Comparison of ENCODE assay signal across 16 mouse cellular contexts in genomic region chr16:72576956-72577355, GRCm38 (mm10).
"Had no signal": no experiment of that assay in that cellular context is flagged by ENCODE, and none has a peak within 500 bp of the region (broad histone marks: within the 10 kb centered on the region; RNA-seq: fewer than 3 reads in every experiment).

No protein-coding gene starts in this region.

- H3K4me3 ChIP-seq: left cerebral cortex, adult 2 months; liver, embryonic 13.5 days; midbrain, embryonic 15.5 days; myocyte; neural tube, embryonic 13.5 days had no signal

- H3K9ac ChIP-seq: liver, embryonic 13.5 days; midbrain, embryonic 15.5 days; neural tube, embryonic 13.5 days had no signal

- DNase-seq: kidney, adult 8-10 months; kidney, postnatal 10 days; kidney, postnatal 36 days; layer of hippocampus, postnatal 36 days; liver, embryonic 13.5 days; lung, adult 2 months; lung, postnatal 14 days; lung, postnatal 4 days; retina, postnatal 1 day; thymus, adult 18-20 months; thymus, postnatal 36 days had no signal

- H3K4me1 ChIP-seq: liver, embryonic 13.5 days; midbrain, embryonic 15.5 days; neural tube, embryonic 13.5 days had no signal

- H3K27me3 ChIP-seq: liver, embryonic 13.5 days; midbrain, embryonic 15.5 days; neural tube, embryonic 13.5 days had no signal

- H3K27ac ChIP-seq: left cerebral cortex, adult 2 months; liver, embryonic 13.5 days; midbrain, embryonic 15.5 days; neural tube, embryonic 13.5 days had no signal

- ATAC-seq: midbrain, embryonic 15.5 days had no signal

- H3K36me3 ChIP-seq: liver, embryonic 13.5 days; midbrain, embryonic 15.5 days; neural tube, embryonic 13.5 days had no signal

- H3K9me3 ChIP-seq: liver, embryonic 13.5 days; midbrain, embryonic 15.5 days; neural tube, embryonic 13.5 days had no signal

- H3K4me2 ChIP-seq: liver, embryonic 13.5 days; midbrain, embryonic 11.5 days; midbrain, embryonic 15.5 days; neural tube, embryonic 13.5 days had no signal
